Mouse (Mus musculus): ENCODE measurements around the gene Ccnd1. TPM values are rescaled to one million over a fixed set of nuclear protein-coding genes. Genes with fewer than 3 reads are reported as not detected.

Gene Ccnd1
- polyA plus RNA-seq, 1 experiment from 2014 or later, result 36.8 TPM

DNA sequence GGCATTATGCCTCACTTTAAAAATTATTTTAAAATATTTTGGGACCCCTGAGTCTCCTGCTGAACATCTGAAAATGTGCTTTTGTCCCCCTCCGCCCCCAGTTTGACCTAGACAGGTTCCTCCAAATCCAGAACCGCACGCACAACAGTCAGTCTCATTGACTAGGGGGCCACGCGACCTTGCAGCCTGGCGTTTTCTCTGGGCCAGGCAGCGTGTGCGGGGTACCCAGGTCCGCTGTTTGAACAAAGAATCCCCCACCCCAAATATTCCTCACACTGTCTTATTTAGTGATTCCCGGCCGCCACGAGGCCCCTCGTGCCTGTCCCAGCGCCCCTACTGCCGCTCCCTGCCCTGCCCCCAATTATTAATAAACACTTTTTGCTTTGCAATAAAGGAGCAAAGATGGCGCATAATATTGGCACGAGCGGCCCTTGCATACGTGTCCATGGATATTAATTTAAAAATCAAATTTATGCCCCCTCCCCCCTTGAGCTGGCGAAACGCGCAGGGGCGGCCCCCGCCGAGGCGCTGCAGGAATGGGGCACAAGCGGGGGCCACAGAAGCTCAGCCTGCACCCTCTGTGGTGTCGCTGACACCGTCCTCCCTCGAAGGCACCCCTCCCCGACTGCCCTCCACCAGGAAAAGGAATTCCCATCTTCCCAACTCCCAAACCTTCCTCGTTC is 923 bp downstream of the Ccnd1 start:
- Histone ChIP-seq H3K9ac (peak overlapping the region; percentile 68), H3K9me3 (replicated peaks) (no peaks in the 10 kb centered on the region), H3K27me3 (peaks cover 72% of the 10 kb centered on the region), H3K4me2 (peak overlapping the region; percentile 63), H3K4me1 (replicated peaks) (peaks cover 26% of the 10 kb centered on the region), H3K36me3 (peaks cover 29% of the 10 kb centered on the region), H3K27ac (peak overlapping the region; percentile 81), H3K4me3 (replicated peaks) (peak overlapping the region; percentile 59)
- WGBS (ENCODE audit: insufficient replicate concordance), result under 1% methylated on average over 32 of the region's 32 CpGs
- DNase-seq (no peak), ATAC-seq (ENCODE audit: low read depth) (no peak)

DNA sequence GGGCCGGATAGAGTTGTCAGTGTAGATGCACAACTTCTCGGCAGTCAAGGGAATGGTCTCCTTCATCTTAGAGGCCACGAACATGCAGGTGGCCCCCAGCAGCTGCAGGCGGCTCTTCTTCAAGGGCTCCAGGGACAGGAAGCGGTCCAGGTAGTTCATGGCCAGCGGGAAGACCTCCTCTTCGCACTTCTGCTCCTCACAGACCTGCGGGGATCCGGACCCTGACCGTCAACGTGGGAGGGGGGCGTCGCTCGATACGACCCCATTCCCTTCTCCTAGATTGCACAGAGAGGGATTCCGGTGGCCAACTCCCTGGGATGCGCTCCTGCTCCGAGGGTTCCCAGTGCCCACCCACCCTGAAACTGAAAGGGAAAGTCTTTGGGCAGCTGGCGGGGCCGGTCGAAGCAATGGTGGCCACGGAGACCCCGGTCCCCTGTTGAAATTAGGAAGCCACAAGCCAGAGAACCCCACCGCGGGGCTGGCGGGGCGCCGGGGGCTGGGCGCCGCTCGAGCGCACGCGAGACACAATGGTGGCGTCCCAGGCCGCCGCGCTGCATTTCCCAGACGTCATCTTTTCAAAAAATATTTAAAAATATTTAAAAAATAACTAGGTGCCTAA is 1.7 kb downstream of the Ccnd1 start:
- H3K27me3 ChIP-seq, result peaks cover 64% of the 10 kb centered on the region
- DNase-seq, result no peak
- WGBS (ENCODE audit: insufficient replicate concordance), result 1% methylated on average over 39 of the region's 39 CpGs
- H3K4me1 ChIP-seq (replicated peaks), result peaks cover 20% of the 10 kb centered on the region
- H3K4me3 ChIP-seq (replicated peaks), result peak overlapping the region; percentile 59
- no peak for ATAC-seq (ENCODE audit: low read depth)
- H3K9ac ChIP-seq, result peak overlapping the region; percentile 68
- peak overlapping the region; percentile 63 for H3K4me2 ChIP-seq
- peaks cover 37% of the 10 kb centered on the region for H3K36me3 ChIP-seq
- H3K27ac ChIP-seq, result no peak overlapping the region
- no peaks in the 10 kb centered on the region for H3K9me3 ChIP-seq (replicated peaks)

- peaks cover 15% of the 10 kb centered on the region for H3K4me1 ChIP-seq (replicated peaks)
- no peak overlapping the region for H3K27ac ChIP-seq
- H3K36me3 ChIP-seq, result peaks cover 42% of the 10 kb centered on the region
- H3K9me3 ChIP-seq (replicated peaks), result no peaks in the 10 kb centered on the region
- H3K27me3 ChIP-seq, result peaks cover 59% of the 10 kb centered on the region
- peak overlapping the region; percentile 59 for H3K4me3 ChIP-seq (replicated peaks)
- H3K9ac ChIP-seq, result peak overlapping the region; percentile 68
- WGBS (ENCODE audit: insufficient replicate concordance), result 2% methylated on average over 20 of the region's 20 CpGs
- DNase-seq (peak; percentile 56), ATAC-seq (ENCODE audit: low read depth) (0 out of 2 replicates have a peak, but pooled peaks have one; percentile 8)
- H3K4me2 ChIP-seq, result peak overlapping the region; percentile 63
Measured at GRCm38 (mm10) chr7:144937490-144937889, 2.2 kb downstream of the Ccnd1 start.

DNA sequence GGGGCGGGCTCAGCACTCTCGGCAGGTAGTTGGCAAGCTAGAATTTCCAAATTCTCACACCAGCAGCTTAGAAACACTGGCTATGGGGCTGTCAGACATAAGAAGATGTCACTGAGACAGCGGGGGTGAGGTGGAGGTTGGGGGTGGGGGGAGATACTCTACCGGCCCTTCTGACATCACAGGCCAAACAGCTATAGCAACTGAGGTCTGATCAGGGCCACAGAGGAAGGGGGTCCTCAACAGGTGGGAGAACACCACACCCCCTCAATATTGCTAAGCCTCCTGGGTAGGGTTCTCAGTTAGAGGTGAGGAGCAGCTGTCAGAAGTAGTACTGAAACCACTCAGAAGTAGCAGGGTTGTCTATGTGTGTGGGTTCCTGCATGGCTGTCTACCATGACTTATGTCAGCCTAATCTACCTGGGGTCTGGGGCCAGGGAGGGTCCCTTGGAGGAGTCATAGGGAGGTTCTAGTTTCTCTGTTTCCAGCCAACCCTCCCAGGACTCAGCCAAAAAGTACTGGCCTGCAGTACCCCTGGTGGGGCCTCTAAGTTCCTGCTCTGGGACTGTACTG is 3.3 kb downstream of the Ccnd1 start:
- H3K9me3 ChIP-seq (replicated peaks), result no peaks in the 10 kb centered on the region
- H3K4me1 ChIP-seq (replicated peaks), result peaks cover 10% of the 10 kb centered on the region
- H3K36me3 ChIP-seq, result peaks cover 46% of the 10 kb centered on the region
- H3K27ac ChIP-seq, result no peak overlapping the region
- peaks cover 48% of the 10 kb centered on the region for H3K27me3 ChIP-seq
- no peak overlapping the region for H3K9ac ChIP-seq
- WGBS (ENCODE audit: insufficient replicate concordance), result 72% methylated on average over 4 of the region's 4 CpGs
- H3K4me2 ChIP-seq, result no peak overlapping the region
- ATAC-seq (ENCODE audit: low read depth) (no peak), DNase-seq (no peak)
- no peak overlapping the region for H3K4me3 ChIP-seq (replicated peaks)

DNA sequence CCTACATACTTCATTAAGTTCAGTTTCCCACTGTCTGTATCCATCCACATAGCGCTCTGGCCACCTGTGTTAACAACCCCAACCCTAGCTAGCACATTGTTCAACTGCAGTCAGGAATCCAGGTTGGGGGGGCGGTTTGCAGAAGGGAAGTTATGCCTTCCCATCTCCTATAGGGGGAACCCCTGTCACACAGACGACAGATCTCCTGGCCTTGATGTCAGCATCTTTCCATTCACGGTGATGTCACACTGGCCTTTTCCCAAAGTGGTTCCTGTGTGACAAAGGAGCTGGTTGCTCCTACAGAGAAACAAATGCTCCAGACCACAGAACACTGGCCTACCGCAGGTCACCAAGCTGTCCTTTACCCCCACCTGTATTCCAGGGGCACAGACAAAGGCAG is 4.2 kb downstream of the Ccnd1 start:
- Histone ChIP-seq H3K27ac (no peak overlapping the region), H3K4me1 (replicated peaks) (peaks cover 6% of the 10 kb centered on the region), H3K4me3 (replicated peaks) (no peak overlapping the region), H3K36me3 (peaks cover 49% of the 10 kb centered on the region), H3K9me3 (replicated peaks) (no peaks in the 10 kb centered on the region), H3K4me2 (no peak overlapping the region), H3K9ac (no peak overlapping the region), H3K27me3 (peaks cover 40% of the 10 kb centered on the region)
- no peak for DNase-seq
- no peak for ATAC-seq (ENCODE audit: low read depth)
- 49% methylated on average over 5 of the region's 5 CpGs for WGBS (ENCODE audit: insufficient replicate concordance)

- DNase-seq, result no peak
- ATAC-seq (ENCODE audit: low read depth), result no peak
- Histone ChIP-seq H3K36me3 (peaks cover 54% of the 10 kb centered on the region), H3K4me3 (replicated peaks) (no peak overlapping the region), H3K27me3 (peaks cover 33% of the 10 kb centered on the region), H3K4me2 (no peak overlapping the region), H3K9me3 (replicated peaks) (no peaks in the 10 kb centered on the region), H3K9ac (no peak overlapping the region), H3K27ac (no peak overlapping the region), H3K4me1 (replicated peaks) (peaks cover 6% of the 10 kb centered on the region)
- 70% methylated on average over 5 of the region's 5 CpGs for WGBS (ENCODE audit: insufficient replicate concordance)
Measured at GRCm38 (mm10) chr7:144934901-144935300, 4.8 kb downstream of the Ccnd1 start.

GRCm38 (mm10) chr7:144933796-144934195 is 5.9 kb downstream of the Ccnd1 start:
- Histone ChIP-seq H3K27ac (no peak overlapping the region), H3K4me1 (replicated peaks) (peaks cover 6% of the 10 kb centered on the region), H3K4me2 (no peak overlapping the region), H3K27me3 (peaks cover 22% of the 10 kb centered on the region), H3K9ac (no peak overlapping the region; the same call in 1 of the 2 replicates), H3K9me3 (replicated peaks) (no peaks in the 10 kb centered on the region), H3K36me3 (peaks cover 61% of the 10 kb centered on the region), H3K4me3 (replicated peaks) (no peak overlapping the region)
- WGBS (ENCODE audit: insufficient replicate concordance), result 70% methylated on average over 8 of the region's 8 CpGs
- DNase-seq (no peak), ATAC-seq (ENCODE audit: low read depth) (no peak)

GRCm38 (mm10) chr7:144933336-144933735 is 6.4 kb downstream of the Ccnd1 start:
- Histone ChIP-seq H3K9ac (no peak overlapping the region), H3K4me3 (replicated peaks) (no peak overlapping the region), H3K36me3 (peaks cover 63% of the 10 kb centered on the region), H3K4me2 (no peak overlapping the region), H3K27ac (no peak overlapping the region), H3K27me3 (peaks cover 18% of the 10 kb centered on the region), H3K4me1 (replicated peaks) (peaks cover 6% of the 10 kb centered on the region), H3K9me3 (replicated peaks) (no peaks in the 10 kb centered on the region)
- ATAC-seq (ENCODE audit: low read depth), result no peak
- DNase-seq, result no peak
- WGBS (ENCODE audit: insufficient replicate concordance), result 67% methylated on average over 3 of the region's 3 CpGs

- no peak for ATAC-seq (ENCODE audit: low read depth)
- Histone ChIP-seq H3K27ac (no peak overlapping the region), H3K4me3 (replicated peaks) (no peak overlapping the region), H3K9ac (no peak overlapping the region), H3K4me2 (no peak overlapping the region), H3K27me3 (peaks cover 9% of the 10 kb centered on the region), H3K9me3 (replicated peaks) (no peaks in the 10 kb centered on the region), H3K4me1 (replicated peaks) (peaks cover 14% of the 10 kb centered on the region), H3K36me3 (peaks cover 63% of the 10 kb centered on the region)
- WGBS (ENCODE audit: insufficient replicate concordance), result 44% methylated on average over 18 of the region's 18 CpGs
- no peak for DNase-seq
Measured at GRCm38 (mm10) chr7:144932389-144932937, 7.3 kb downstream of the Ccnd1 start.

GRCm38 (mm10) chr7:144931778-144932177 is 7.9 kb downstream of the Ccnd1 start:
- Histone ChIP-seq H3K27me3 (peaks cover 2% of the 10 kb centered on the region; the same call in 1 of the 2 replicates), H3K27ac (no peak overlapping the region), H3K36me3 (peaks cover 59% of the 10 kb centered on the region), H3K9me3 (replicated peaks) (no peaks in the 10 kb centered on the region), H3K4me1 (replicated peaks) (peaks cover 11% of the 10 kb centered on the region), H3K4me3 (replicated peaks) (no peak overlapping the region), H3K9ac (no peak overlapping the region), H3K4me2 (no peak overlapping the region)
- no peak for DNase-seq
- ATAC-seq (ENCODE audit: low read depth), result no peak
- WGBS (ENCODE audit: insufficient replicate concordance), result 15% methylated on average over 3 of the region's 3 CpGs

- H3K27me3 ChIP-seq, result no peaks in the 10 kb centered on the region
- H3K4me3 ChIP-seq (replicated peaks), result no peak overlapping the region
- 70% methylated on average over 5 of the region's 5 CpGs for WGBS (ENCODE audit: insufficient replicate concordance)
- H3K4me1 ChIP-seq (replicated peaks), result peaks cover 10% of the 10 kb centered on the region; the same call in 1 of the 2 replicates
- H3K4me2 ChIP-seq, result no peak overlapping the region
- ATAC-seq (ENCODE audit: low read depth) (no peak), DNase-seq (no peak)
- no peaks in the 10 kb centered on the region for H3K9me3 ChIP-seq (replicated peaks)
- no peak overlapping the region for H3K27ac ChIP-seq
- no peak overlapping the region for H3K9ac ChIP-seq
- peaks cover 44% of the 10 kb centered on the region for H3K36me3 ChIP-seq
Measured at GRCm38 (mm10) chr7:144929931-144930330, 9.8 kb downstream of the Ccnd1 start.
